Mouse (Mus musculus): Measurements from ENCODE around the gene Cnbd2.
"Not testable (repeated sequence)": the region's sequence is repeated elsewhere in the genome, so short reads cannot be mapped to it uniquely, and the experiment has no call there.

The Cnbd2 gene

DNA sequence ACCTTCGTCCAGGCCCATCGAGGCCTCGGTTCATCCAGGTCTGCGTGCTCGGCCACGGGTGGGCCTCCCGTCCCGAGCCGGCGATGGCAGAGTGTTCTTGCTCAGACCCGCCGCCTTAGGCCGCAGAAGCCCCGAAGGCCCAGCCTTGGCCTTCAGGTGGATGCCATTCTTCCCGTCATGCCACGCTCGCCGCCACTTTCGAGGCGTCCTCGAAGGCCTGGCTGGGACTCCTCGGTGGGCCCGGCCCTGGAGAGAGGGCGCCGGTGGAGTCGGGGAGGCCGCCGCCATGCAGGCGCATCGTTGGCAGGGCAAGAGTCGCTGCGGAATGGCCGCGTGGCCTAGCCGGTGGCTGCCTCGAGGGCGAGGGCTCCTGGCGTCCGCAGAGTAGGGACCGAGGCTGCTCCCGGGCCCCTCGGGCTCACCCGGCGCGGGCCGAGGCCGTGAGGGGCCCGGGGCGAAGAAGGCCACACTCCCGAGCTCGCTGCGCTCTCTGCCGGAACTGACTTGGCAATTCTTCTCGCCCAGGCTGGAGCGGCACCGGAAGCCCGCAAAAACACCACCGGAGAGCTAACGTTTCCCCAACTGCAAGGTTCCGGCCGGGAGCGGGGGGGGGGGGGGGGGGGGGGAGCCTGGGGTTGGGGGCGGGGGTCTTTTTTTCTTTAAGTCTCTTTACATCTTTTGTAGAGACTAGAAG, 80.5 kb downstream of the Cnbd2 start:
- DNase-seq (ENCODE audit: low spot score) = peak; percentile 79

DNA sequence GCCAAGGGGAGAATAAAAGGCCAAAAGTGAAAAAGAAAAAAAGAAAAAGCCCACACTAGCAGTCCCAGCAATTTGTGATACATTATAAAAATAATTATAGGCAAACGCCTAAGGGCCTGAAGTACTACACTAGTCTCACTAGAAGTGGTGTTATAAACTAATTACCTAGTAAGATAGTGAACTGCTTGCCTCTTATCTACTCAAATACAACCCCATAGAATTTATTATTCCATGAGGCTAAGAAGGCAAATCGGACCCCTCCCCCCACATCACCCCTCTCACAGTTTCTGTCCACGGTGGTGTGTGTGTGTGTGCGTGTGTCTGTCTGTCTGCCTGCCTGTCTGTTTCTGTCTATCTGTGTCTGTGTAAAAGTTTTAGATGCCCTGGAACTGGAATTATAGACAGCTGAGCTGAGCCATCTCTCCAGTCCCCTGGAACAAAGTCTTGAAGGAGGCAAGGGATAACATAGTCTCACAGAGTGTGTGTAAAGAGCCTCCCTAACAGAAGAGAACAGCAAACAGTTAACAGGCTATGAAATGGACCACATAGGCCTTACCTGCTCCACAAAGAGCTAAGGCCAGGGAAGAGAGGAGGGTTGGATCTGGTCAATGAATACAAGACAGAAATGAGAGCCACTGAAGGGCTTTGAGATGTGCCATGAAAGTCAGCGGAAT, 81.2 kb downstream of the Cnbd2 start:
- DNase-seq (ENCODE audit: low spot score) = no peak

DNA sequence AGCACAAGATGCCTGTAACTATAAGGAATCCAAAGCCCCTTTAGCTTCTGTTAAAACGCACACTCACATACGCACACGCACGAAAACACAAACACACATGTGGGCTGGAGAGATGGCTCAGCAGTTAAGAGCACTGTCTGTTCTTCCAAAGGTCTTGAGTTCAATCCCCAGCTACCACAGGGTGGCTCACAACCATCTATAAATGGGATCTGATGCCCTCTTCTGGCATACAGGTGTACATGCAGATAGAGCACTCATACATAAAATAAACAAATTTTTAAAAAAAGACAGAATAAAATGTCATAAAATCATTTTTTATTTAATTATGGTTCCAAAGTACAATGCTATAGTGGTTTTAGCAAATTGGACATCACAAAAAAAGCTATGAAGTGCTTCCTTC, 82.2 kb downstream of the Cnbd2 start:
- DNase-seq (ENCODE audit: low spot score) = no peak

DNA sequence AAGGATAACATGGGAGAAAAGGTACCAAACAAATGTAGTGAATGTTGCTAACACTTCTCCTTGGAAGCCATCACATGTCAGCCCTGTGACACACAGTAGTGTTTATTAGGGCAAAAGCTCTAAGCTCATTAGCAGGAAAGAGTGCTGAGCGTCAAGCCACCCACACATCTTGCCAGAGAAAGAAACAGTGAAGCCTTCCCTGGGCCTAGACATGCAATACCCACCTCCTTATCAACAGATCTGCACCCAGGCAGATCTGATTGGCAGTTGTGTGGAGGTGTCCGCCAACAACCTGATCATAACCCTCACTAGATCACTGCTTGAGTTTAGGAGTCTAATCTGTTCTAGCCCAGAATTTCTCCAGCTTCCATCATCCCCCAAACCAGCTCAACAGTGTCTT, 84.0 kb downstream of the Cnbd2 start:
- no peak for DNase-seq (ENCODE audit: low spot score)

DNA sequence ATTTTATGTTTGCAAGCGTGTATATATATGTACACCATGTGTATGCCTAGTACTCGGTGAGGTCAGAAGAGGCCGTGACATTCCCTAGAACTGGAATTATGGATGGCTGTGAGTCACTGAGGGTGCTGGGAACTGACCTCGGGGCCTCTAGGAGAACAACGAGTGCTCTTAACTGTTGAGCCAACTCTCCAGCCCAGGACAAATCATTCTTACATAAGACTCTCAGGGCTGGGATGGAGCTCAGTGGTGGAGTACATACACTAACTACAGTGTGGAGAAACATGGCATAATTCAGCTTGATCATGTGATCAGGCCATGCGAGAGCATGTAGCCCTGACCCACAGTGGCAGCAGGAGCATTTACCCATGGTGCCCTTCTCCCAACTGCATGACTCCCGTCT, 85.9 kb downstream of the Cnbd2 start:
- no peak for DNase-seq (ENCODE audit: low spot score)

DNA sequence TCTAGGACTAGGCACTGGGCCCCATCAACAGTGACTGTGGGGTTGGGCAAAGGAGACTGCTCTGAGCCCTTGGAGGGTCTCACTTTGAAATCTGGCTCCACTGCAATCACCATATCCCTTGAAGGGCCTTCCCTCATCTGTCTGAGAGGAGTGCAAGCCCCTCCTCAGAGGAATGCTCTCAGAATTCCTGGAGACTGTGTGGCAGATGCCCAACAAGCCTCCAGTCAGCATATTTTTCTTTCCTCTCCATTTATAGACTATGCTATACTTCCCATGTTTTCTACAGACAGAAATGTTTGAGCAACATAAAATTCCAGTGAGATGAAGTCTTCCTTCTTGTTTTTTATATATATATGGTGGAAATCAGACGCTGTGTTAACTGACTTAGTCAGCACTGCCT, 87.4 kb downstream of the Cnbd2 start:
- DNase-seq (ENCODE audit: low spot score) = no peak

DNA sequence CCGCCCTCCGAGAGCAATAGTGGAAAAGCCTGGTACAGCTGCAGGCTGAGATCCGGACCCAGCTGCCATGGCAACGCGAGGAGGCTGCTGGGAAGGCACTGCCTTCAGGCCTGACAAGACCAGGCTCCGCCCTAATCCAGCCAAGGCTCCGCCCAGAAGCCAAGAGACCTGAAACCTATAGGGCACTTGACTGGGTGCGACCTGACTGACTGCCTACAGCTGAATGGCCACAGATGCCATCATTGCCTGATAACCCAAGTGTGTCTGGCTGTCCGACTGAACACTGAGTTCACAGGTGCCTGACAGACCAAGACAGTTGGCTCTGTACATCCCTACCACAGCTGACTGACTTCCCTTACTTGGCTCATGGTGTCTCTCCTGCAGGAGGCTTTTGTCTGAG, 89.2 kb downstream of the Cnbd2 start:
- DNase-seq (ENCODE audit: low spot score) = peak; percentile 16

DNA sequence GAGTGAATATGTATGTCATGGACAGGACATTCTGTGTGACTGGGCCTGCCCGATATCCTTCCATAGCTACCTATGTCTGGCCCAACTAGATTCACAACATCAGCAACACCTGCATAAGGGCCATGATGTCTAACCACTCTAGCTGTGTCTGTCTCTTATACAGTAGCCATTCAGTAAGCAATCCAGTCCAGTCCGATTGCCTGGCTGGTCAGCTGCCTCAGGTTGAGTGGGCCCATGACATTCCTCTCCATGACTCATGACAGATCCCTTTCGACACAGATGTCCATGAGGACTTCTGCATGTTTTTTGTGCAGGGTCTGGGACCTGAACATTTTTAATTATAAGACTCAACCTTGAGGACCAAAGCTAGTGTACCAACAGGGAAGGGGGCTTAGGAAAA, 89.9 kb downstream of the Cnbd2 start:
- DNase-seq (ENCODE audit: low spot score) = no peak

DNA sequence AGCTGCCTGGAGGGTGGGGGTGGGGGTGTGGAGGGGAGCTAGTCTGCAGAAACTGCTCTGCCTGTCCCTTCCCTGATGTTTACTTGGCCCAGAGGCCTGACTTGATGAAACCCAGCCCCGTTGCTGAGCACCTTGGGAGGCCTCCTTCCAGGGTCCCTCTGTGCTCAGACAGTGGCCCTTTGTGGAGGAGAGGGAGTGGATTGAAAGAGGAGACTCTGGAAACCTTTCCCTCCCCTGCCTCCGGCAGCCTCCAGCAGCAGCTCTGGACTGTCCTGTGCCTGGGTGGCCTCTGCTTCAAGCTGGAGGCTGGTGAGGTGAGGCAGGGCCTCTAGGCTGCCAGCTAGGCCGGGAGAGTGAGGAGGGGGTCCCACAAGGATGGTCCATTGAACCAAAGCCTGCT, 94.9 kb downstream of the Cnbd2 start:
- no peak for DNase-seq (ENCODE audit: low spot score)

DNA sequence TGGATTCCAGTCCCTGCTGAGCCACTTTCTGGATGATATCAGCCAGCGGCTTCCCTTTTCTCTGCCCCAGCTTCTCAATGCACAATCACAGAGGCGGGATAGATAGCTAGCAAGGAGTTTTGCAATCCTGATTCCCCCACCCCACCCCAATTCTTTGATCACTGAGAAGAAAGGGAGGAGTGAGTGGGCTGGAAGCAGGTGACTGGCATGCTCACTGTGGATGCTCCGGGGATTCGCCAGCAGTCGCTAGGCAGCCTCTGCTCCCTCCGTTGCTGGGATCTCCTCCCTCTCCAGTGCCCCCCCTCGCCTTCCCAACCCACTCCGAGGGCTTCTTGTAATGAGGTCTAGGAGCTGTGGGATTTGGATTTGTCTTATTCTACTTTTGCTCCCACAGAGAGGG, 96.1 kb downstream of the Cnbd2 start:
- no peak for DNase-seq (ENCODE audit: low spot score)

DNA sequence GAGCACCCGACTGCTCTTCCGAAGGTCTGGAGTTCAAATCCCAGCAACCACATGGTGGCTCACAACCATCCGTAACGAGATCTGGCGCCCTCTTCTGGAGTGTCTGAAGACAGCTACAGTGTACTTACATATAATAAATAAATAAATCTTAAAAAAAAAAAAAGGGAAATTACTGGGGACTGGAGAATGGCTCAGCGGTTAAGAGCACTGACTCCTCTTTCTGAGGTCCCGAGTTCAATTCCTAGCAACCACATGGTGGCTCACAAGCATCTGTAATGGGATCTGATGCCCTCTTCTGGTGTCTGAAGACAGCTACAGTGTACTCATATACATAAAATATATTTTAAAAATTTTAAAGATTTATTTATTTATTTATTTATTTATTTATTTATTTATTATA, 99.2 kb downstream of the Cnbd2 start:
- DNase-seq (ENCODE audit: low spot score) = not testable (repeated sequence)

DNA sequence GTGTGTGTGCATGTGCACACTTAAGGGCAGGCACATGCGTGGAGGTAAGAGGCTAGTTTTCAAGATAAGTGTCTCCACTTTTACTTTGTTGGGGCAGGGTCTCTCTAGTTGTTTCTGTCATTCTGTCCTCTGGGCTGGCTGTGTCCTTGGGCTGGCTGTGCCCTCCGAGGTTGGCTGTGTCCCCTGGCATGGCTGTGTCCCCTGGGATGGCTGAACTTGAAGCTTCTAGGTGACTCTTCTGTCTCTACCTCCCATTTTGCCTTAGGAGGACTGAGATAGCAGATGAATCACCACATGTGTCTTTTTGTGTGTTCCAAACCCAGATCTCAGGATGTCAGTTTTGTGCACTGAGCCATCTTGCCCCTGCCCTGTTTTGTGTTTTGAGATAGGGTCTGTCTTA, 102.9 kb downstream of the Cnbd2 start:
- no peak for DNase-seq (ENCODE audit: low spot score)

DNA sequence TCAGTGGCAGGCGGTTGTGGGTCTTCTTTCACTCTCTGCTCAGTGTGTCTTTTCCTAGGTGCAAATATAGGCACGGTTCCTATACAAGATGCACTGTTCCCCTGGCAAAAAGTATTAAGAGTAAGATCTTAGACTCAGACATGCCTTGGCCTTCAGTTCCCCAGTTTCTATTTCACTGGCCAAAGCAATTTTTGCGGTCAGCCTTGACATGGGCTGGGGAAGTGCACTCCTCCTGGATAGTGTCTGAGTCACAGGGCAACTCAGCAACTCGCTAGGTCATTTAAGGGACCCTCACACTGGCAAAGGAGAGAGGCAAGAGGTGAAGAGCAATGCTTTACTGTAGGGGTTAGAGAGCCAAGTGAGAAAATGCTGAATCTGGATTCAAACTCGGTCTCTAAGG, 103.6 kb downstream of the Cnbd2 start:
- DNase-seq (ENCODE audit: low spot score) = no peak

DNA sequence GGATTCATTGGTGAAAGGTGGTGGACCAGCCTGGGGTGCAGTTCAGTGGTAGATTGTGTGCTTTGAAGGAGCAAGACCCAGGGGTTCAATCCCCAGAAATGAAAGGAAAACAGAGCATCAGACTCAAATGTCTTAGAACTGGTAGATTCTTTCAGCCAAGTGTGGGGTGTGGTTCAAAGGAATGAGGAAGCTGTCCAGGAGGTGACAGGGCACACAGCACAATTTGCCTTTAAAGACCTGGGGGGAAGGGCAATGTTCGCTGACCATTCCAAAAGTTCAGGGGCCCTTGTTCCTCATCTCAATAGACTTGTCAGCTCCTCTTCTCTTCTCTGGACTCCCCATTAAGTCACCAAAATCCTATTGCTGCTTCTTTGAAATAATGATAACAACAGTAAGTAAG, 105.1 kb downstream of the Cnbd2 start:
- peak; percentile 34 for DNase-seq (ENCODE audit: low spot score)

DNA sequence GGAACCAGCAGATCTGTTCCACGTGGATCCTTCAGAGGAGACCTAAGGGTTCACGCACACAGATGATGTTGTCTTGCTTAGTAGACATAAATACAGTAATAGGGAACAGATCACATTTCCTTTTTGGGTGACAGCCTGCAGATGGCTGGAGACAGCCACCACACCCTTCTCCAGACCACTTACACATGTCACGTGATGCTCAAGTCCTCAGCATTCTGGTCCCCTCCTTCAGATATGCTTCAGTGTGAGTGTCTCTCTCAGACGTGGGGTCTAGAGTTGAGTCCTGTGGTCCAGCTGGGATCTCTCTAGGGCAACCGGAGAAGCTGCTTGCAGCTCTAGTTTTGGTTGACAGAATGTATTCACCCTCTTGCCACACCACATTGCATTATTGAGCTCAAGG, 106.4 kb downstream of the Cnbd2 start:
- no peak for DNase-seq (ENCODE audit: low spot score)

DNA sequence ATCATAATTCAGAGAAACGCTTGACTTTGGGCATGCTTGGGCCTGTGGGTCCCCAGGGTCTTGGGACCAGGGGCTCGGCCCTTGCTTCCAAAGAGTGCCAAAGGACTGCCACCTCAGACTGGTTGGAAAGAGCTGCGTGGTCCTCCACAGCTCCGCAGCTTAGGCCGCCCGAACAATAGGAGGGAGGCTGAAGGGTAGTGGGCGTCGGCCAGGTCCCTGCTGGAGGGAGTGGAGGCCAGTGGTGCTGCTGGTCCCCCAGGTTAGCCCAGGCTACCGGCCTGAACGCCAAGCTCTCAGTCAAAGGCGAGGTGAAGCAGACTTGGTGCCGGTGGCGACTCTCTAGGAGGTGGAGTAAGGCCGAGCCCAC, 108.2 kb downstream of the Cnbd2 start:
- no peak for DNase-seq (ENCODE audit: low spot score)

DNA sequence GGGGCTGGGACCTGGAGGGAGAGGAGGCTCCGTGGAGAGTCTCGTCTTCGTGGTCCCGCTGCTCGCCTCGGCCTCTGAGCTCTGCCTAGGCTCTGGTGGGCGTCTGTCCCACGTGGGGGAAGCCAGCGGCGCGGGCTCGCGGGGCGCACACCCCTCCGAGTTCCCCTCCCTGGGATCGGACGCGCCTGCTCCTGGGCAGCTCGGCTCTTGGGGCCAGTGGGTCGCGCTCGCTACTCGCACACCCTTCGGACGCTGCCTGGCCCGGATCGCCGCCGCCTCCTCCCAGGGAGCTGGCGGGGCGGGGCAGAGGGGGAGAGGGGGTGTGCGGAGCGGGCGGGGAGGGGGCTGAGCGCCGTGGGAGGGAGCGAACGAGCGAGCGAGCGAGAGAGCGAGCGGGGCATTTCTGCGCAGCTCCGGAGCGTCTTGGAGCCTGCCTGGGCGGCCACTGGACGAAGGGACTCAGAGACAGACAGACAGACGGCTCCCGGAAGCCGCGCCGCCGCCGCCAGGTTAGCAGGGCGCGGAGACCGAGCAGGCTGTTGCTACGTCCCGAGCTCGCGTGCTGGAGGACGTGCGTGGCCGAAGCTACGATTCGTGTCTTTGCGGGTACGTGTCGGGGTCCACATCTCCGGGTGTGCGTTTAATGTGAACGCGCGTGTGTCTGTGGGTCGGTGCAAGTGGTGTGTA, 108.7 kb downstream of the Cnbd2 start, which contains the start of gene Epb41l1:
Gene Epb41l1, plus strand, starts transcription at position 216 of the 687 bp plus-strand sequence.
- DNase-seq (ENCODE audit: low spot score) = peak; percentile 69

DNA sequence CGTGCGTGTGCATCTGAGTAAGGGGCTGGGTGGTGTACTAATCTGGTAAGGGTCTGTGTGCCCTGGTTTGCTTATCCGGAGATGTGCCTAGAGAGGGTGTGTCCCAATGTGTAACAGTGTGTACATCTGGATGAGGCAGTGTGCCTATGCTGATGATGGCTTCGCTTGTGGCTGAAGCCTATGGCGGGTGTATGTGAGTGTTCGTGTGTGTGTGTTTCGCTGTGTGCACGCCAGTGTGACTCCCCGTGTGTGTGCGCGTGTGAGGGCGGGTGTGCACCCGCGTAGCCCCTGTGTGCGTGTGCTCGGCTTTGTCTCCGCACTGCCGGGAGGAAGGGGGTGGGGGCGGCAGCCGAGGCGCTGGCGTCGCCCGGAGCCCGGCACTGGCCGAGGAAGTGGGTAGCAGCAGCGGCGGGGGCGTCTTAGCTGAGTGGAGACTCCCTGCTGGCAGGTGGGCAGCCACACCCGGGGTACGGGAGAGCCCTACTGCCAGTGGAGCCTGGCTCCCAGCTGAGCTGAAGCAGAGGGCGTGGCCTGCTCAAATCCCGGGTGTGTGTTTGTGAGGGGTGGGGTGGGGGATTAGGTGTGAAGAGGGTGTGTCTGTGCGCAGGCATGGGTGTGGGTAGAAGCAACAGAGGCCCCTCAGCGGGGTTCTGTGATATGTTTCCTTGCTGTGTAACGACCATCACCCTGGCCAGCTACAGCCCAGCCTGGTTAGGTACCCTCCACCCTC, 109.4 kb downstream of the Cnbd2 start:
- peak; percentile 43 for DNase-seq (ENCODE audit: low spot score)

DNA sequence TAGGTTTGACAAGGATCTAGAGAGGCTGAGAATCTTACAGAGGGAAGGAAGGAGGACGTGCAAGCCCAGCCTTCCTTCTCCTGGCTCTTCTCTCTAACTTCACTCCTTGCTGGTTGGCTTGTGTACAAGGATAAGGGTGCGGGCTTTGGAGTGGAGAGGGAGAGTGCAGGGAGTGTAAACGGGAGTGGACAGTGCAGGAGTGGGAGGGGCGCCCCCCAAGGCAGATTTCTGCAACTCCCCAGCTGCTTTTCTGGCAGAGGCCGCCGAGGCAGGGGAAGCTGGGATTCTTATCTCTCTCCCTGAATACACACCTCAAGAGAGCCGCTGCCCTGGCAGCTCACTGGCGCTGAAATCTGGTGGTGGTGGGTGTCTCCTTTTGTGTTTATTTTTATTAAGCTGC, 110.5 kb downstream of the Cnbd2 start:
- peak; percentile 45 for DNase-seq (ENCODE audit: low spot score)

DNA sequence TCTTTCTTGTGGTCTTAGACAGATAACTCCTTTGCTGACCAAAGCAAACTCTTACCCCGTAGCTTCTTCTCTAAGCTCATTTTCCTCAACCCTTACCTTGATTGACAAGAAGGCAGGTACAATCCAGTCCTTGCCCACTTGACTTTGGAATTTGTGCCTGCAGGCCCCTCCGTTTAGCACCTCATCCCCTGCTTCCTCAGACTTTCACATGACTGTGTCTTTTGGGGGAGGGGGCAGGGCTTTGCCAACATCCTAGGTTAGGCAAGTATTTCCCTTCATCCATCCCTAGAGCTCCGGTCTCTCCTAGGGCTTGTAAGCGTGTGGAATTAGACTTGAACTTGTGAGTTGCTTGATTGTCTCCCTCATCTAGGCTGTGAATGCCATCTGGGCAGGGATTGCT, 111.6 kb downstream of the Cnbd2 start:
- no peak for DNase-seq (ENCODE audit: low spot score)
